Mouse (Mus musculus) B cell, adult 2 months (primary cell): ENCODE measurements around the gene Nbas.

Experiments
- DNase-seq, 2 experiments: peaks; one replicate each; pipeline ENCODE4 v3.0.0; 2022

Nbas gene

GRCm38 (mm10) chr12:13543806-13544205 lies 274.9 kb downstream of the Nbas start:
- no peak for DNase-seq

- no peak for DNase-seq
Measured at GRCm38 (mm10) chr12:13563646-13564289, 294.8 kb downstream of the Nbas start.

DNA sequence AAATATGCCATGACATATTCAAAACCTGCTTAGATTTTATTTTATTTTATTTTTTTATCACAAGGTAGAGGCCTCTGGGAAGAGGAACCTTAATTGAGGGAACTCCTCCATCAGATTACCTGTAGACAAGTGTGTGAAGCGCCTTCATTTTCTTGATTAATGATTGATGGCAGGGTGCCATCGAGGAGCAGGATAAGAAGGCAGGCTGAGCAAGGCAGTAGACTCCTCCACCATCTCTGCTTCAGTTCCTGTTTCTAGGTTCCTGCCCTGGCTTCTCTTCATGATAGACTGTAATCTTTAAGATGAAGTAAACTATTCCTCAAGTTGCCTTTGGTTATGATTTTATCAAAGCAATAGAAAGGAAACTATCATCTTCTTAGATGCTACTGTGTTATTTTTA lies 295.4 kb downstream of the Nbas start:
- DNase-seq = no peak

DNA sequence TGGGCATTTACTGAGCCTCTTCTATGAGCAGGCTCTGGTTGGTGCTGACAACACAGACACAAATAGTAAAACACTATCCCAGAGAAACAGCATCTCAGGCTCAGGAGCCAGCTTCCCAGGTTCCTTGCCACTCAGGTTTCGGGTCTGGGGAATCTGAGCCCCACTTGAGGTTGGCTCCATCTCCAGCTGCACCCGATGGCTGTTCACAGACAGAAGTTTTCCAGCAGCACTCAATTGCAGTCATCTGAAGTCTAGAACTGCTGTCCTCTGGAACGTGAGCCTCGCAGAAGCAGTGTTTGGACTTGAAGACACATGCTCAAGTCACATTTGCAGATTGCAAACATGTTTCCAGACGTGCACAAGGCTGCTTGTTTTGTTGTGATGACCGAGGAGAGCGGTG lies 297.5 kb downstream of the Nbas start:
- no peak for DNase-seq

DNA sequence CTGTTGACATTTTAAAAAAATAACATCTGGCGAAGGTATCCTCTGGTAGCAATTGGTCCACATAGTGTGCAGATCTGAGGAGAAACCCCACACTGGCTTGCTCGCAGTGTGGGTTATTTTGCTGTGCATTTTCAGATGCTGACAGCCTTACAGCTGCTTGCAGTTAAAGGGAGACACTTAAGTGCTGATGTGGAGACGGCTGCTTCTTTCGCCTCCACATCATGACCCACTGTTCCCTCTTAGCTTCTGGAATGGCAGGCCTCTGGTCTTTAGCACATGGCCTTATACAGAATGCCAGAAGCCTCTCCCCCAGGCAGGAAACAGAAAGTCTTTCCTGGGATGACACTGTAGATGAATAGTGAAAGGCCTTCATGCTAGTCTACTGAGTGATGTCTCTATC lies 306.2 kb downstream of the Nbas start:
- DNase-seq = no peak

GRCm38 (mm10) chr12:13575605-13576600 lies 307.0 kb downstream of the Nbas start:
- DNase-seq = no peak

GRCm38 (mm10) chr12:13576761-13577160 lies 307.8 kb downstream of the Nbas start:
- no peak for DNase-seq

DNA sequence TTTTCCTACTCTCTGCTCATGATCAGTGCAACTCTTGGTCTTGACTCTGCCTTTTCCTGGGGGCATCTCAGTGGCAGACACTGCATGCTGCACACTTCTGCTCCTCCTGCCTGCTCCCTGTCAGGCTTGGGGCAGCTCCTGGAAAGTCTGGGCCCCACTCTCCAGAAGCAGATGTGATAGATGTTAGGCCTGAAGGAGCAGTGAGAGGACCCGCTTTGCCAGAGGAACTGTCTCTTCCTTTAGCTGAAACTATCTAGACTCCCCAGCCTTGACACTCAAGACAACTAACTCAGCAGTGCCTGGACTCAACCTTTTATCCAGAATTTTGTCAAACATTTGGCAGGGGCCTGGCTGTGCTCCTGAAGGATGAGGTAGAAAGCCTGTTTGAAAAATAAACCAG lies 311.9 kb downstream of the Nbas start:
- no peak for DNase-seq

- no peak for DNase-seq
Measured at GRCm38 (mm10) chr12:13583386-13583785, 314.5 kb downstream of the Nbas start.

- no peak for DNase-seq
Measured at GRCm38 (mm10) chr12:13585527-13586156, 316.7 kb downstream of the Nbas start.

DNA sequence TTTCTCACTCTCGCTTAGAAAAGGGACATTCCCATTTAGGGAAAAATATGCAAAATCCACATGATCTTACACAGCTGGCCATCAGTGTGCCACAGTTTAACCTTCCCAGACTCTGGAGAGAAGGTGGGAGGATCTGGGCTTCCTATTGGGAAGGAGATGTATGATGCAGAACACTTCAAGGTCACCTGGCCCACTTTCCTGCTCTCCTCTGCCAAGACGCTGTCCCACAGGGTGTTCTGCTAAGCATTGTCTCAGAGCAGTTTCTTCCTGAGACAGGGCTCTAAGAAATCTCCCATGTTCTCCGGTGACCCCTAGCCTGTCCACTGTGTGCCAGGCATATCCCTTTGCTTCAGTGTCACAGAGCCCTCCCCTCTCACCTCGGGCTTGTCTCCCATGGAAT lies 318.7 kb downstream of the Nbas start:
- no peak for DNase-seq

DNA sequence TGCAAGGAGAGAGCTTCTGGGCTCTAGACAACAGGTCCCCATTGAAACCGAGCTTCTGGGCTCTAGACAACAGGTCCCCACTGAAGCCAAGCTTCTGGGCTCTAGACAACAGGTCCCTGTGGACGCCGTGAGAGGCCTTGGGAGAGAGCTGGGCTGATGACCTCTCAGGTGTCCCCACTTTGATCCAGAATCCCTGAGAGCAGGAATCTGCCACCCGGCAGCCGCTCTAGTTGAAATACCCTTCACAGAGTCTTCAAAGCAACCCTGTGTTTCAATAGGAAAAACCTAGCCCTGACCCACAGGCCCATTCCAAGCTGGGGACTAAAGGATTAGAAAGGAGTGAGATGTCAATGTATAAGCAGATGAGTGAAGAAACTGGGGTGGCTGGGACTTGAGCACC lies 320.1 kb downstream of the Nbas start:
- no peak for DNase-seq

GRCm38 (mm10) chr12:13594746-13595469 lies 326.0 kb downstream of the Nbas start:
- no peak for DNase-seq

DNA sequence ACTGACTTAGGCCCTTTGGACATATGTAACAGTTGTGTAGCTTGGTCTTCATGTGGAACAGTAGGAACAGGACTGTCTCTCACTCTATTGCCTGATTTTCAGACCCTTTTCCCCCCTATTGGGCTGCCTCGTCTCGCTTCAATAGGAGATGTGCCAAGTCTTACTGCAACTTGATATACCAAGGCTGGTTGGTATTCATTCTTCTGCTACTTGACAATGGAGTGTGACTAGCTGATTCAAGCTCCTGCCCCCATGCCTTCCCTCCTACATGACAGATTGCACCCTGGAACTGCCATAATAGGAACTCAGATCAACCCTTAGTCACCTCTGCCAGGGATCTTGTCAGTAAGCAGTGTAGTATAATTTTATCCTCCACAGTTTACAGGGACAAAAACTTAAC lies 328.1 kb downstream of the Nbas start:
- no peak for DNase-seq

- DNase-seq = no peak
Measured at GRCm38 (mm10) chr12:13598545-13598944, 329.6 kb downstream of the Nbas start.

GRCm38 (mm10) chr12:13602414-13602813 lies 333.5 kb downstream of the Nbas start:
- no peak for DNase-seq

DNA sequence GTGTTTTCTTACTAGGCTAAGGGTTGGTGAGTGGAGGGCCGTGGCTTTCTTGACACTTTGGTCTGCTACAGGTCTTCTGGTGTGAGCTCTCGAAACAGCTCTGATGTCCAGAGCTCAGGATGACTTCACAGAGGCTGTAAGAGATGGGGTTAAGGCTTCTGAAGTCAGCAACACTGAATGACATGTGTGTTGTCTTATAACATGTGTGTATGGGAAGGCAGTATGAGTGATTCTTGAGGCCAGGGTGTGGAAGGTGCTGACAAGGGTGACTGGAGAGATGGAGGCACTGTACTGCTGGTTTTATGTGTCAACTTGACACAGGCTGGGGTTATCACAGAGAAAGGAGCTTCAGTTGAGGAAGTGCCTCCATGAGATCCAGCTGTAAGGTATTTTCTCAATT lies 338.1 kb downstream of the Nbas start:
- DNase-seq = no peak

- DNase-seq = no peak
Measured at GRCm38 (mm10) chr12:13609027-13609426, 340.1 kb downstream of the Nbas start.

DNA sequence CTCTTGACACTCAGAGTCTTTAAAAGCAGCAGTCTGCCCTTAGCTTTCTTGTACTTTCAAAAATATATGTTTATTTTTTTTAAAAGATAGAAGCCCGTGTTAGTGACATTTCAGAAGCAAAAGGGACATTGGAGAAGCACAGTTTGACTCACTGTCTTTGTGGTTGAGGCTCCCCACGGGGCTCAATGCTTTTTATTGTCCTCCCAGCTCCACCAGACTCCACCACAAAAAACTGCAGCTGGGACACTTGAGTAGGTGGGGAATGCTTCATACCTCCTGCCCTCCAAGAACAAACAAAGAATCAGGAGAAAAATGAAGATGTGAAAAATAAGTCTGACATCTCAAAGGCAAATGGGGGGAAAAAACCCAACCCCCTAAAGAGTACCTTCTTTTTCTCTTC lies 344.1 kb downstream of the Nbas start:
- no peak for DNase-seq

DNA sequence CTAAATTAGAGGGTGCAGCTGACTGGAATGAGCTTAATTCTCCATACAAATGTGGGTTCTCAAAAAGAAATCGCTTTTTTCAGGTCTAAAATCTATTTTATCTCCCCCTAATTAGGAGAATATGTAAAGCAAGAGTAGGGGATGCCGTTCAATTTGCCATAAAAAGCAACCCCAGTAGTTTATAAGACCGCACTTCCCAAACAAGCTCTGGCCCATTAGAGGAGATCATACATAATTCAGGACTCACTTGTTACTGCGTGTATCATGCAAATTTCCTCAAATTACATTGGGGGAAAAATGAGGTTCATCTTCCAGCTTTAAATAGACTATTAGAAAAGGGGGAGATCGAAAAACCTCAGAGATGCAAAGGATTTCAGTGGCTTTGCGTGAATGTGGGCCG lies 346.7 kb downstream of the Nbas start:
- DNase-seq = no peak

DNA sequence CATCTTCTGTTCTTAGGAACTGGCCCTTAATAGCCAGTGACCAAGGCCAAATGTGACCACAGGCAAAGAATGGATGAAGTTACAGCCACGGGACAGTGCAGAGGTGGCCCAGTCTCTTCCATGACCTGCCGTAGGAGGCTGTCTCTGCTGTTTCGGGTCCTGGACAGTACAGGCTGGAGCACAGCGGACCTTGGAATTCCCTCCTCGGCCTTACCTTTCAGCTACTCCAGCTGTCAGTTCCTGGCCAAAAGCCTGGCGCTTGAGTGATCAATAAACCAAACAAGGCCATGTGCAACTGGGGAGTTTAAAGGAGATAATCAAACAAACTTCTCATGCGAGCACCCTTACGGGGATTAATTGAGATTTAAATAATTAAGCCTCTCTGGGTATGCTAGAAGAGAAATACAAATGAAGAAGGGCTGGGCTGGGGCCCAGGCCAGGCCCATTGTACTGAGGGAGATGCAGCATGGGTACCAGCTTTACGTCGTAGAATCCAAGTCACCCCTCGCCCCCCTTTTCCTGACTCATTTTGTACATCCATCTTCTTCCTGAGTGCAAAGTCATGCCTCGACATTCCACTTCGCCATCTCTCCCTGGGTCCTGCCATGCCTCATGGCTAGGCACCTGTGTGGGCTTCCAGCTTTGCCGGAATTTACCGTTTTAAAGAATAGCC lies 353.4 kb downstream of the Nbas start:
- no peak for DNase-seq
